Mouse (Mus musculus) CH12.LX (cell line): ENCODE measurements around the gene Prcc.

Experiments used
- ELF1 ChIP-seq: IDR thresholded peaks from 2 replicates; pipeline ENCODE4 v1.6.1; 2014; ENCODE audit warnings: low read depth, mild to moderate bottlenecking, inconsistent platforms, low read length, improper control_type of control experiment
- EP300 ChIP-seq: IDR thresholded peaks from 2 replicates; pipeline ENCODE4 v1.6.1; 2011; ENCODE audit warnings: low read length, improper control_type of control experiment
- MAZ ChIP-seq: IDR thresholded peaks from 2 replicates; pipeline ENCODE4 v1.6.1; 2012; ENCODE audit warnings: low read depth, mild to moderate bottlenecking, inconsistent platforms, low read length, improper control_type of control experiment, moderate library complexity
- MEF2A ChIP-seq: IDR thresholded peaks from 2 replicates; pipeline ENCODE4 v1.6.1; 2014; ENCODE audit warnings: low read depth, mild to moderate bottlenecking, inconsistent platforms, low read length, improper control_type of control experiment, borderline replicate concordance
- MXI1 ChIP-seq: IDR thresholded peaks from 2 replicates; pipeline ENCODE4 v1.6.1; 2011; ENCODE audit warnings: mild to moderate bottlenecking, low read depth, low read length, improper control_type of control experiment
- NRF1 ChIP-seq: IDR thresholded peaks from 2 replicates; pipeline ENCODE4 v1.6.1; 2014; ENCODE audit warnings: low read depth, mild to moderate bottlenecking, inconsistent platforms, low read length, improper control_type of control experiment, moderate library complexity
- POLR2A ChIP-seq: IDR thresholded peaks from 2 replicates; pipeline ENCODE4 v1.6.1; 2011; ENCODE audit warnings: low read depth, mild to moderate bottlenecking, improper control_type of control experiment, low read length
- SIN3A ChIP-seq: IDR thresholded peaks from 2 replicates; pipeline ENCODE4 v1.6.1; 2012; ENCODE audit warnings: low read length, improper control_type of control experiment, inconsistent platforms

- TF ChIP-seq MXI1, result no peak
- no peak for TF ChIP-seq ELF1
- TF ChIP-seq POLR2A, result no peak
- no peak for TF ChIP-seq MAZ
- no peak for TF ChIP-seq NRF1
- TF ChIP-seq MEF2A, result no peak
- TF ChIP-seq EP300, result no peak
- no peak for TF ChIP-seq SIN3A
Measured at GRCm38 (mm10) chr3:87846186-87846585, 39.2 kb downstream of the Prcc start.
